Mouse (Mus musculus) kidney, adult 18-20 months (tissue): ENCODE data around the gene Kiss1r.
"Not testable (repeated sequence)": the region's sequence is repeated elsewhere in the genome, so short reads cannot be mapped to it uniquely, and the experiment has no call there.

Experiments
- DNase-seq: peaks from one replicate; pipeline ENCODE4 v3.0.0; 2021

The Kiss1r gene

GRCm38 (mm10) chr10:79916808-79917531 is at the start of gene Kiss1r:
Gene Kiss1r (plus strand): TSS chr10:79916971.
- DNase-seq = peak; percentile 90

- no peak for DNase-seq
Observed at GRCm38 (mm10) chr10:79871845-79872244, 44.9 kb upstream of the Kiss1r start.

GRCm38 (mm10) chr10:79872862-79873261 is 43.9 kb upstream of the Kiss1r start:
- no peak for DNase-seq

GRCm38 (mm10) chr10:79873313-79873712 is 43.5 kb upstream of the Kiss1r start:
- DNase-seq = no peak

GRCm38 (mm10) chr10:79873715-79874289 is 43.0 kb upstream of the Kiss1r start:
- no peak for DNase-seq

GRCm38 (mm10) chr10:79874290-79874862 is 42.4 kb upstream of the Kiss1r start, which contains the start of the genes Prtn3 and Plppr3:
Gene Prtn3 (plus strand): TSS chr10:79874476.
Gene Plppr3 (minus strand): TSS chr10:79874634.
- peak; percentile 45 for DNase-seq

GRCm38 (mm10) chr10:79877174-79877573 is 39.6 kb upstream of the Kiss1r start:
- no peak for DNase-seq

GRCm38 (mm10) chr10:79877757-79878156 is 39.0 kb upstream of the Kiss1r start:
- peak; percentile 52 for DNase-seq

GRCm38 (mm10) chr10:79879527-79879926 is 37.2 kb upstream of the Kiss1r start:
- DNase-seq = no peak

- DNase-seq = no peak
Observed at GRCm38 (mm10) chr10:79880721-79881120, 36.0 kb upstream of the Kiss1r start.

GRCm38 (mm10) chr10:79881981-79882380 is 34.8 kb upstream of the Kiss1r start:
- no peak for DNase-seq

- peak; percentile 89 for DNase-seq
Observed at GRCm38 (mm10) chr10:79883297-79884084, 33.3 kb upstream of the Kiss1r start.

- DNase-seq = peak; percentile 85
Observed at GRCm38 (mm10) chr10:79884446-79884845, 32.3 kb upstream of the Kiss1r start.

- DNase-seq = not testable (repeated sequence)
Observed at GRCm38 (mm10) chr10:79884938-79885337, 31.8 kb upstream of the Kiss1r start.

- no peak for DNase-seq
Observed at GRCm38 (mm10) chr10:79886054-79886453, 30.7 kb upstream of the Kiss1r start, which contains the start of gene Elane. Gene Elane (plus strand): TSS chr10:79886247.

GRCm38 (mm10) chr10:79886611-79887010 is 30.2 kb upstream of the Kiss1r start:
- no peak for DNase-seq

- DNase-seq = no peak
Observed at GRCm38 (mm10) chr10:79889386-79889785, 27.4 kb upstream of the Kiss1r start.

- no peak for DNase-seq
Observed at GRCm38 (mm10) chr10:79890670-79891069, 26.1 kb upstream of the Kiss1r start, which contains the start of gene Cfd. Gene Cfd (plus strand): TSS chr10:79890853.

- peak; percentile 86 for DNase-seq
Observed at GRCm38 (mm10) chr10:79892451-79893118, 24.2 kb upstream of the Kiss1r start.

GRCm38 (mm10) chr10:79896306-79896705 is 20.5 kb upstream of the Kiss1r start:
- DNase-seq = no peak

- DNase-seq = no peak
Observed at GRCm38 (mm10) chr10:79896814-79897213, 20.0 kb upstream of the Kiss1r start.
